Mouse (Mus musculus): ENCODE measurements around the gene Eipr1.

- TF ChIP-seq CTCF (IDR thresholded peaks at IDR 0.05) (no peak), EP300 (IDR thresholded peaks at IDR 0.05) (no peak)
Measured at GRCm38 (mm10) chr12:28718106-28718505, 33.5 kb upstream of the Eipr1 start.

Measured in lung, postnatal 0 days (tissue).